Mouse (Mus musculus): ENCODE data around the gene Tmem163.
A peak's percentile ranks its signal among the peaks of the same experiment; 100 is the strongest.

DNA sequence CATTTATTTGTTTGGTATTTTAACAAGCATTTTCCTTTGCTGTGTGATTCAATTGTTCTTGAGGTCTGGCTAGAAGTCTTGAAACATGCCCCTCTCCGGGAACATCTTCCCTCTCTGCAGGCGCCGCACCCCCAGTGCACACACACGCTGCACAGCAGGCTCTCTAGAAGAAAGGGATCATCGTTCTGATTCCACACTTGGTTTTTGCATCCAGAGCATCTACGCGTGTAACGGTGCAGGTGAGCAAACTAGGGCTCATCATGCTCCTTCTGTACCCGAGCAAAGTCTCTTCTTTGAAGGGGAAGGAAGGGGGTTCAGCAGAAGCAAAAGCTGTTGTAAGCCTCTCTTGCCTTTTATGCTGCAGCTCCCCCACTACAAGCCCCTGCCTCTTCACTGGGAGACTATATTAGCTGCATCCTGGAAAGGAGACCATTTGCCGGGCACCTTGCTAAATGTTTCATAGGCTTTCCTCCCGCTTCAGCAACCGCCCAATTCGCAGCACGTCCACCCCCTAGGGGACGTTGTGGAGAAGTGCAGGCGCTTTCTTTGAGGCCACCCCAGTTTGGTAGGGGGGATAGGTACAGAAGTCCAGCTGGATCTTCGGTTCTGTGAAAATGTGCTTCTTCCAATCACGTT, at the start of gene Tmem163:
- TF ChIP-seq CTCF (conservative IDR thresholded peaks at IDR 0.05; ENCODE audit: insufficient read depth, insufficient read length, low read depth, low read length) (peak; percentile 72), POLR2A (IDR thresholded peaks at IDR 0.05; ENCODE audit: low read depth, low read length) (no peak)
